Mouse (Mus musculus) heart, adult 2 months (tissue): ENCODE data around the gene Plcb3.

ENCODE experiments used
- CTCF ChIP-seq: fragments of 200-600 bp; IDR thresholded peaks from 2 replicates; pipeline ENCODE4 v1.8.1; 2022; ENCODE audit warnings: antibody characterized with exemption, mild to moderate bottlenecking, moderate library complexity
- POLR2A ChIP-seq: fragments of 200-500 bp; IDR thresholded peaks from 2 replicates; pipeline ENCODE4 v1.6.1; 2011; ENCODE audit warnings: mild to moderate bottlenecking, low read depth, low read length, control low read depth; ENCODE audit not compliant: insufficient read depth

GRCm38 (mm10) chr19:6985951-6986708 lies 9.9 kb upstream of the Plcb3 start:
- TF ChIP-seq CTCF (no peak), POLR2A (no peak)
